Mouse (Mus musculus): ENCODE results near the gene Gm49320. TPM values are rescaled to one million over a fixed set of nuclear protein-coding genes. Genes with fewer than 3 reads are reported as not detected.
A peak's percentile ranks its signal among the peaks of the same experiment; 100 is the strongest.

The Gm49320 gene
- polyA plus RNA-seq, 1 experiment from 2014 or later, result 1.4 TPM

DNA sequence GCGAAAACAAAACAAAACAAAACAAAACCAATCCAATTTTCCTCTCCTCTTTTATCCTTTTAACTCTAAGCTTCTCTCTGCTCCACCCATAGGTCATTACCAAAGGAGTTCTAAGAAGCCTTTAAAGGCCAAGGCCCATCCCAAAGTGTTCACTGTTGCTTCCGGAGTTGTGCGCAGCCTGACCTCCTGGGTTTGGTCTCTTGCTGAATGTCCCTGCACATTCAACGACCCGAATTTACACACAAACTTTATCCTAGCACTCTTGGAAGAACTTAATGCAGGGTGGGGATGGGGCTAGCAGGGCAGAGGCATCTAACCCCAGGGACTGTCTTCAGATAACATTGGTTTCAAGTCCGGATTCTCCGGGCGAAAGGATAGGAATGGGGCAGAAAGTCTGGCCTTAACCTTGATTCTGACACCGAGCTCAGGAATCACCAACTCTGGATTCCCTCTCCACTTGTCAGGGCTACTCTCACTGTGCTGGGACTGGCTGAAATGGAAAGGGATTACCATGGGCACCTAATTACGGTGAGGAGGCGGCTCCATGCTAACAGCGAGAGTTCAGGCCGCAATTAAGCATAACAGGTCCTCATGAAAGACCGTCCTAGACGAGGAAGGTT lies 741 bp upstream of the Gm49320 start:
- Histone ChIP-seq H3K4me3 (ENCODE audit: low read depth, low read length) (peak overlapping the region; percentile 90), H3K4me2 (ENCODE audit: low read length) (peak overlapping the region; percentile 54), H3K9ac (ENCODE audit: low read length) (peak overlapping the region; percentile 53), H3K27me3 (replicated peaks; ENCODE audit: control insufficient read depth, insufficient read depth, low read length) (no peaks in the 10 kb centered on the region), H3K36me3 (ENCODE audit: control insufficient read depth, insufficient read depth, low read length) (peaks cover 10% of the 10 kb centered on the region), H3K9me3 (ENCODE audit: control insufficient read depth, low read length) (no peaks in the 10 kb centered on the region), H3K4me1 (replicated peaks; ENCODE audit: control insufficient read depth, insufficient read depth, low read length) (peaks cover 20% of the 10 kb centered on the region), H3K27ac (ENCODE audit: low read depth) (peak overlapping the region; percentile 88)
- ATAC-seq (replicated peaks; ENCODE audit: low FRiP score, low TSS enrichment, low read depth), result peak; percentile 8; the same call in 1 of the 2 replicates
- no peak for DNase-seq (ENCODE audit: low spot score)
- 21% methylated on average over 15 of the region's 15 CpGs for WGBS

DNA sequence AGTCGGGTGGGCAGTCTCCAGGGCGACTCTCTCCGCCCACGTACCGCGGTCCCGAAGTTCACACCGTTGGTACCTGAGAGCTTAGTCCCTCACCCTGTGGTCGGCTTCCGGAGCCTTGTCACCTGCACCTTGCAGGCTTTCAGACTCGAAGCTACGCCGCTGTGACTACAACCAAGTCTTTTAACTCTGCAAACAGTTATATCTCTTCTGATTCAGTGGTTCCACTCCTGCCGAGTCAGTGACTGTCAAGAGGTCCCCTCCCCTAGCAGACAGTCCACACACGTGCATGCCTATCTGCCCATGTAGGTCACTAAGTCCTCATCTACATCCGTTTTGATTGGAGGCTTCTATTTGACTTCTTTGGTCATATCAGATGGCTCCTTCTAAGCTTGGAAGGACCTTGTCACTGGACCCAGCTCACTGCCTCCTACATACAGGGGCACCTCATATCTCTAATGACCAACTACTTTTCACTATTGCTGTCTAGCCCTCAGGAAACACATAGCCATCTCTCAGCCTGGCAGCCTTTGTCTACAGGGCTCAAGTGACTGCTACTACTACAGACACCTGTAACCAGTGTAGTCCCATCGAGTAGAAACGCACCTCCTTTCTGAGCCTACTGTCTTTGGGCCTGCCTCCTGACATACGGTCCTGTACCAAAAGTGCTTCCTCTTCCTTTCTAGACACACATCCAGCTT lies 677 bp downstream of the Gm49320 start:
- 12% methylated on average over 19 of the region's 19 CpGs for WGBS
- Histone ChIP-seq H3K36me3 (ENCODE audit: control insufficient read depth, insufficient read depth, low read length) (peaks cover 24% of the 10 kb centered on the region), H3K4me3 (ENCODE audit: low read depth, low read length) (peak overlapping the region; percentile 90), H3K4me2 (ENCODE audit: low read length) (peak overlapping the region; percentile 94), H3K9ac (ENCODE audit: low read length) (peak overlapping the region; percentile 53), H3K27me3 (replicated peaks; ENCODE audit: control insufficient read depth, insufficient read depth, low read length) (no peaks in the 10 kb centered on the region), H3K4me1 (replicated peaks; ENCODE audit: control insufficient read depth, insufficient read depth, low read length) (peaks cover 20% of the 10 kb centered on the region), H3K27ac (ENCODE audit: low read depth) (peak overlapping the region; percentile 88), H3K9me3 (ENCODE audit: control insufficient read depth, low read length) (no peaks in the 10 kb centered on the region)
- peak; percentile 29; the same call in 1 of the 2 replicates for ATAC-seq (replicated peaks; ENCODE audit: low FRiP score, low TSS enrichment, low read depth)
- no peak for DNase-seq (ENCODE audit: low spot score)

DNA sequence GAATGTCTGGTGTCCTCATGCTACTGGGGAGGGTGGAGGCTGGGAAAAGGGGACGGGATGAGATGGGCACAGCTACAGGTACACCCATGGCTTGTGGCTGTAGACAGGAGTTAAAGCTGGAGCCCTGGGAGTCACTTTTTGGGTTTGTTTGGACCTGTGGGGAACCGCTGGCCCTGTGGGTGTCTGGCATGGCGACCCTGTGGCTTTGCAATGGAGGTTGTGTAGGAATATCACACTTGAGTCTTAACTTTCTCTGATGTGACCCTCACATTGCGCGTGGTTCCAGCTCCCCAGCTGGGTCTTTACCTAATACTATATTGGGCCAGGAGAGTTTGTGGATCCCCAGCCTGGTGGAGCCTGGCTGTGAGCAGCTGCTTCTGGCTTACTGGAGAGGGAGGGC lies 6.4 kb downstream of the Gm49320 start:
- Histone ChIP-seq H3K36me3 (ENCODE audit: control insufficient read depth, insufficient read depth, low read length) (peaks cover 72% of the 10 kb centered on the region), H3K27me3 (replicated peaks; ENCODE audit: control insufficient read depth, insufficient read depth, low read length) (no peaks in the 10 kb centered on the region)
- no peak for ATAC-seq (replicated peaks; ENCODE audit: low FRiP score, low TSS enrichment, low read depth)

DNA sequence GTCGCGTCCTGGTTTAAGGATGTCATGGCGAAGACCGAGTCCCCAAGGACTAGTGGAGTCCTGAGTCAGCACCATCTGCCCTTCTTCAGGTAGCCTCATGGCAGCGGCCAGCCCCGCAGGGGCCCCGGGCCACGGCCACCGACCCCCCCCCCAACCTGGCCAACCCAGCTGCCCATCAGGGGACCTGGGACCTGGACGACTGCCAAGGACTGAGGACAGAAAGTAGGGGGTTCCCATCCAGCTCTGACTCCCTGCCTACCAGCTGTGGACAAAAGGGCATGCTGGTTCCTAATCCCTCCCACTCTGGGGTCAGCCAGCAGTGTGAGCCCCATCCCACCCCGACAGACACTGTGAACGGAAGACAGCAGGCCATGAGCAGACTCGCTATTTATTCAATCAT lies 7.1 kb downstream of the Gm49320 start:
- Histone ChIP-seq H3K36me3 (ENCODE audit: control insufficient read depth, insufficient read depth, low read length) (peaks cover 73% of the 10 kb centered on the region), H3K9me3 (ENCODE audit: control insufficient read depth, low read length) (no peaks in the 10 kb centered on the region), H3K27ac (ENCODE audit: low read depth) (no peak overlapping the region), H3K27me3 (replicated peaks; ENCODE audit: control insufficient read depth, insufficient read depth, low read length) (no peaks in the 10 kb centered on the region), H3K4me2 (ENCODE audit: low read length) (no peak overlapping the region), H3K4me1 (replicated peaks; ENCODE audit: control insufficient read depth, insufficient read depth, low read length) (peaks cover 9% of the 10 kb centered on the region), H3K9ac (ENCODE audit: low read length) (no peak overlapping the region), H3K4me3 (ENCODE audit: low read depth, low read length) (no peak overlapping the region)
- 88% methylated on average over 13 of the region's 13 CpGs for WGBS
- ATAC-seq (replicated peaks; ENCODE audit: low FRiP score, low TSS enrichment, low read depth) (no peak), DNase-seq (ENCODE audit: low spot score) (no peak)

More for the DNA sequence above, 6.4 kb downstream of the Gm49320 start:
- no peak overlapping the region for H3K4me2 ChIP-seq (ENCODE audit: low read length)
- H3K4me3 ChIP-seq (ENCODE audit: low read depth, low read length), result no peak overlapping the region
- no peaks in the 10 kb centered on the region for H3K9me3 ChIP-seq (ENCODE audit: control insufficient read depth, low read length)
- DNase-seq (ENCODE audit: low spot score), result no peak
- H3K4me1 ChIP-seq (replicated peaks; ENCODE audit: control insufficient read depth, insufficient read depth, low read length), result peaks cover 11% of the 10 kb centered on the region
- H3K27ac ChIP-seq (ENCODE audit: low read depth), result no peak overlapping the region
- 96% methylated on average over 5 of the region's 5 CpGs for WGBS
- H3K9ac ChIP-seq (ENCODE audit: low read length), result no peak overlapping the region

DNA sequence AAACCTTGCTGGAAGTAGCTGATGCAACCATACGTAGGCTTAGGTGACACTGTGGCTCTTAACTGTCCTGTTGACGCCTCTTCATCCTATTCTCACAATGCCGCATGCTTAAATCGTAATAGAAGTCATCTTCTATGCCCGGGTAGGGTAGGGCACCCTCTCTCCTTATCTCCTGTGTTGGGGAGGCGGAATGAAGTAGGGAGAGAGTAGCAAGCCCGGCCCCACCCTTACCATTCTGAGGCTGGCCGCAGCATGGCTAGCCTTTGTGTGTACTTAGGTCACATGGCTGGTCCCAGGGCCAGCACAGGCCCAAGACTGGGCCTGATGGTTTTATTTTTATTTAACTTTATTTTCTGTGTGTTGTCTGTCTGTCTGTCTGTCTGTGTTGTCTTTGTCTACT lies 8.6 kb downstream of the Gm49320 start:
- peaks cover 69% of the 10 kb centered on the region for H3K36me3 ChIP-seq (ENCODE audit: control insufficient read depth, insufficient read depth, low read length)
- peaks cover 5% of the 10 kb centered on the region; the same call in 1 of the 2 replicates for H3K4me1 ChIP-seq (replicated peaks; ENCODE audit: control insufficient read depth, insufficient read depth, low read length)
- H3K4me2 ChIP-seq (ENCODE audit: low read length), result no peak overlapping the region
- H3K27ac ChIP-seq (ENCODE audit: low read depth), result no peak overlapping the region
- no peaks in the 10 kb centered on the region for H3K27me3 ChIP-seq (replicated peaks; ENCODE audit: control insufficient read depth, insufficient read depth, low read length)
- no peak overlapping the region for H3K4me3 ChIP-seq (ENCODE audit: low read depth, low read length)
- DNase-seq (ENCODE audit: low spot score), result no peak
- ATAC-seq (replicated peaks; ENCODE audit: low FRiP score, low TSS enrichment, low read depth), result no peak
- no peak overlapping the region for H3K9ac ChIP-seq (ENCODE audit: low read length)
- WGBS, result 82% methylated on average over 8 of the region's 8 CpGs
- no peaks in the 10 kb centered on the region for H3K9me3 ChIP-seq (ENCODE audit: control insufficient read depth, low read length)

DNA sequence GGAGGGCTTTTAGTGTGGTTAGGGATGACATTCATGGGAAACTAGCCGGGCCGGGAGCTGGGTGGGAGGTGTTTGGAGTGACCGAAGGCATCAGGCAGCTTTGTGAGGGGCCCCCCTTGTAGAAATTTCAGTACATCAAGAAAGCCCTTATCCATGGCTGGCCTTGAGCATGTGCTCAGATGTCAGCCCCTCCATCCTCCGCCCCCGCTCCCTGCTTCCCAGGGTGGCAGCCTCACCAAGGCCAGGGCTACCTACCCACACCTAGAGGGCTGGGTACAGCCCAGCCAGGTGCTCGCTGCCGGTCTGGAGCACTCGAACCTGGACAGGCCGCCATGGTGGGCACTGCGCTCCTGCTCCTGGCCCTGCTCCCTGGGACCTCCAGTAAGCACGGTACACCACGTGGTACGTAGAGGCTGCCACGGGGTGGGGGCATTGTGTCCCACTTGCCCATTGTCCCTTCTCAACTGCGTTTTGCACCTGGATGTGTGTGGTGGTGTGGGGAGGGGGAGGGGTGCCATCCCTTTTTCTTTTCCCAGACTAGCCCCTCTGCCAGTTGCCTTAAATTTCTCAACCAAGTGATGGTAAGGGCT lies 9.4 kb downstream of the Gm49320 start, which contains the start of gene Tgfbr3l:
Gene Tgfbr3l, plus strand, starts transcription at position 264 of the 590 bp plus-strand sequence.
- ATAC-seq (replicated peaks; ENCODE audit: low FRiP score, low TSS enrichment, low read depth) (no peak), DNase-seq (ENCODE audit: low spot score) (no peak)
- Histone ChIP-seq H3K4me3 (ENCODE audit: low read depth, low read length) (no peak within 1 kb of the TSS), H3K4me1 (replicated peaks; ENCODE audit: control insufficient read depth, insufficient read depth, low read length) (peaks cover 5% of the 10 kb centered on the region; the same call in 1 of the 2 replicates), H3K36me3 (ENCODE audit: control insufficient read depth, insufficient read depth, low read length) (peaks cover 62% of the 10 kb centered on the region), H3K27me3 (replicated peaks; ENCODE audit: control insufficient read depth, insufficient read depth, low read length) (no peaks in the 10 kb centered on the region), H3K9ac (ENCODE audit: low read length) (no peak within 1 kb of the TSS), H3K9me3 (ENCODE audit: control insufficient read depth, low read length) (no peaks in the 10 kb centered on the region), H3K4me2 (ENCODE audit: low read length) (no peak within 1 kb of the TSS), H3K27ac (ENCODE audit: low read depth) (no peak within 1 kb of the TSS)
- WGBS, result 79% methylated on average over 15 of the region's 15 CpGs

DNA sequence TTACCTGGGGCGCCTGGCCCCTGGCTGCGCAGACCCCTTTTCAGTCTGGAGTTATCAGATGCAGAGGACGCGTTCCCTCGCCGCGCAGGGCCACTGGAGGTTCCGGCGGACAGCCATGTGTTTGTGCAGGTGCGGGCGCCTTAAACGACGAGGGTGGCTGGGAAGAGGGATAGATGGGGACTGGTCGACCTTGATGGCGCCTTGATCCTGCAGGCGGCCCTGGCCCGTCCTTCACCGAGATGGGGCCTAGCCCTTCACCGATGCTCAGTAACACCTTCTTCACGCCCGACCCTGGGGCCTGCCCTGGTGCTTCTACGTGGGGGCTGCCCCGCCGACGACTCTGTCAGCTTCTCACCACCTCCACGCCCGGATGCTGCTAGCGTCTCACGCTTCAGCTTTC lies 10.5 kb downstream of the Gm49320 start:
- ATAC-seq (replicated peaks; ENCODE audit: low FRiP score, low TSS enrichment, low read depth), result no peak
- H3K4me2 ChIP-seq (ENCODE audit: low read length), result no peak overlapping the region
- H3K4me1 ChIP-seq (replicated peaks; ENCODE audit: control insufficient read depth, insufficient read depth, low read length), result peaks cover 11% of the 10 kb centered on the region
- H3K9me3 ChIP-seq (ENCODE audit: control insufficient read depth, low read length), result no peaks in the 10 kb centered on the region
- no peak overlapping the region for H3K4me3 ChIP-seq (ENCODE audit: low read depth, low read length)
- WGBS, result 17% methylated on average over 29 of the region's 29 CpGs
- no peaks in the 10 kb centered on the region for H3K27me3 ChIP-seq (replicated peaks; ENCODE audit: control insufficient read depth, insufficient read depth, low read length)
- no peak overlapping the region for H3K9ac ChIP-seq (ENCODE audit: low read length)
- peaks cover 51% of the 10 kb centered on the region for H3K36me3 ChIP-seq (ENCODE audit: control insufficient read depth, insufficient read depth, low read length)
- DNase-seq (ENCODE audit: low spot score), result peak; percentile 71
- peak overlapping the region; percentile 24; the same call in 1 of the 2 replicates for H3K27ac ChIP-seq (ENCODE audit: low read depth)

DNA sequence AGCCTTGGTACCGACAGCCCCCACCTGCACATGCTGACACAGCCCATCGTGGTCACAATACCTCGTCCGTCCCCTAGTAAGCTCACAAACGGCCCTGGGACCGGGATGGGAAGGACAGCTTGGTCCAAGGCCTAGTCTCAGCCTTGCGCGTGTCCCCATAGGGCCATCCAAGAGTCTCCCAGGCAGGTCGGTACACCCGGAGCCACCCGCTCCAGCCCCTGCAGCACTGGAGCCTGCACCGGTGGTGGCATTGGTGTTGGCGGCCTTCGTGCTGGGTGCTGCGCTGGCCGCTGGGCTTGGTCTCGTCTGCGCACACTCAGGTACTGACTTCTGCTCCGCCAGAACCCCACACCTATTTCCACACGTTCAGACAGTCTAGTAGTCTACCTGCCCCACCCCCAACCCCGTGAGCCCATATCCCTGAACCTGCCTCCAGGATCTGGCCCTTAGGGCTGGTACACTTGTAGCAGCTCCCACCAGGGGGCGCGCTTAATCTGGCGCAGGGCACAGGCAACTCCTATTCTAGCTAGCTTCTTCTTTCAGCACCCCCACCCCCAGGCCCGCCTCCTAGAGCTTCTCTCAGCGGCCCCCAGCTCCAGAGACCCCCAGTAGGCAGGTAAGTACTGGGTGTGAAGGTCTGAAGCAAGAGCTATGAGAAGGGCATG lies 11.8 kb downstream of the Gm49320 start:
- Histone ChIP-seq H3K36me3 (ENCODE audit: control insufficient read depth, insufficient read depth, low read length) (peaks cover 51% of the 10 kb centered on the region), H3K4me1 (replicated peaks; ENCODE audit: control insufficient read depth, insufficient read depth, low read length) (peaks cover 13% of the 10 kb centered on the region), H3K4me2 (ENCODE audit: low read length) (no peak overlapping the region), H3K9ac (ENCODE audit: low read length) (no peak overlapping the region), H3K27ac (ENCODE audit: low read depth) (no peak overlapping the region), H3K27me3 (replicated peaks; ENCODE audit: control insufficient read depth, insufficient read depth, low read length) (no peaks in the 10 kb centered on the region), H3K4me3 (ENCODE audit: low read depth, low read length) (no peak overlapping the region), H3K9me3 (ENCODE audit: control insufficient read depth, low read length) (no peaks in the 10 kb centered on the region)
- ATAC-seq (replicated peaks; ENCODE audit: low FRiP score, low TSS enrichment, low read depth) (peak; percentile 6; the same call in 1 of the 2 replicates), DNase-seq (ENCODE audit: low spot score) (peak; percentile 91)
- WGBS, result 40% methylated on average over 26 of the region's 26 CpGs

Data from intestine, embryonic 14.5 days (tissue).